Mouse (Mus musculus) heart, embryonic 13.5 days (tissue): ENCODE results near the gene Nckap1l. TPM values are rescaled to one million over a fixed set of nuclear protein-coding genes. Genes with fewer than 3 reads are reported as not detected.

Experiments used
- ATAC-seq: fragments of 200-750 bp; cut with Nextera tagmentation; 2 replicates; pipeline ENCODE4 v1.8.0; 2017; ENCODE audit warnings: moderate TSS enrichment; ENCODE audit not compliant: insufficient number of reproducible peaks, low FRiP score, low TSS enrichment; ENCODE audit errors: extremely low read depth
- H3K27ac ChIP-seq: fragments of 300-500 bp; sonication (generic); replicated peaks from 2 replicates; pipeline ENCODE4 v1.5.1; 2015; ENCODE audit warnings: moderate library complexity, mild to moderate bottlenecking, inconsistent platforms
- H3K27me3 ChIP-seq: fragments of 300-500 bp; sonication (generic); replicated peaks from 2 replicates; pipeline ENCODE4 v1.6.1; 2015; ENCODE audit warnings: mild to moderate bottlenecking, inconsistent platforms
- H3K36me3 ChIP-seq: fragments of 300-500 bp; sonication (generic); 2 replicates; pipeline ENCODE4 v1.6.1; 2015; ENCODE audit warnings: mild to moderate bottlenecking, inconsistent platforms
- H3K4me1 ChIP-seq: fragments of 300-500 bp; sonication (generic); 2 replicates; pipeline ENCODE4 v1.6.1; 2015; ENCODE audit warnings: inconsistent platforms
- H3K4me2 ChIP-seq: fragments of 300-500 bp; sonication (generic); 2 replicates; pipeline ENCODE4 v1.6.1; 2015; ENCODE audit warnings: inconsistent platforms, mild to moderate bottlenecking, moderate library complexity
- H3K4me3 ChIP-seq: fragments of 300-500 bp; sonication (generic); 2 replicates; pipeline ENCODE4 v1.5.1; 2015; ENCODE audit warnings: moderate library complexity, mild to moderate bottlenecking, inconsistent platforms
- H3K9ac ChIP-seq: fragments of 300-500 bp; sonication (generic); 2 replicates; pipeline ENCODE4 v1.6.1; 2015; ENCODE audit warnings: inconsistent platforms, mild to moderate bottlenecking, moderate library complexity
- H3K9me3 ChIP-seq: fragments of 300-500 bp; sonication (generic); 2 replicates; pipeline ENCODE4 v1.6.1; 2016; ENCODE audit warnings: inconsistent platforms
- WGBS: fragments of 180-500 bp; shearing (Covaris S2); methylation state at CpG from one replicate; pipeline ENCODE4 v1.1.7; 2015; ENCODE audit warnings: mixed read lengths; 5-methylcytosine and 5-hydroxymethylcytosine counted together
- polyA plus RNA-seq: library from polyadenylated mRNA; unstranded; fragments of >200 nt; fragmentation: Nextera tagmentation; extraction: Ambion mirVana; gene quantifications from 2 replicates; pipeline ENCODE4 v1.2.1, GENCODE M21; 2015

The Nckap1l gene
- polyA plus RNA-seq, 1 experiment from 2014 or later, result 2.0 TPM

DNA sequence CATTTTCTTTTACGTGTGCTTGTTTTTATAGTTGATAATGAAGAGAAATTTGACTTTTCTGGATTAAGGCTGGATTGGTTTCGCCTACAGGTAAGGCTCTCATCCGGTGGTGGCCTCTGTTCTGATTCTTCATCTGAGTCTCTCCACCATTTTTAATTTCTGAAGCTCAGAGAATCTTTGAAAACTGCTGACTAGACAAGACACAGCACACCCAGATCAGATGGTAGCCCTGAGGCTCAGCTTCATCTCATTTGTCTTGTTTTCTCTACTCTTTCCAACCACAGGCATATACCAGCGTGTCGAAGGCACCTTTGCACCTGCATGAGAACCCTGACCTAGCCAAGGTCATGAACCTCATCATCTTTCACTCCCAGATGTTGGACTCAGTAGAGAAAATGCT is 20.2 kb downstream of the Nckap1l start:
- H3K27ac ChIP-seq, result no peak overlapping the region
- H3K9me3 ChIP-seq, result no peaks in the 10 kb centered on the region
- no peaks in the 10 kb centered on the region for H3K36me3 ChIP-seq
- 79% methylated on average over 5 of the region's 5 CpGs for WGBS
- H3K9ac ChIP-seq, result no peak overlapping the region
- H3K4me1 ChIP-seq, result peaks cover 13% of the 10 kb centered on the region
- no peak for ATAC-seq
- no peaks in the 10 kb centered on the region for H3K27me3 ChIP-seq
- H3K4me2 ChIP-seq, result no peak overlapping the region
- no peak overlapping the region for H3K4me3 ChIP-seq

DNA sequence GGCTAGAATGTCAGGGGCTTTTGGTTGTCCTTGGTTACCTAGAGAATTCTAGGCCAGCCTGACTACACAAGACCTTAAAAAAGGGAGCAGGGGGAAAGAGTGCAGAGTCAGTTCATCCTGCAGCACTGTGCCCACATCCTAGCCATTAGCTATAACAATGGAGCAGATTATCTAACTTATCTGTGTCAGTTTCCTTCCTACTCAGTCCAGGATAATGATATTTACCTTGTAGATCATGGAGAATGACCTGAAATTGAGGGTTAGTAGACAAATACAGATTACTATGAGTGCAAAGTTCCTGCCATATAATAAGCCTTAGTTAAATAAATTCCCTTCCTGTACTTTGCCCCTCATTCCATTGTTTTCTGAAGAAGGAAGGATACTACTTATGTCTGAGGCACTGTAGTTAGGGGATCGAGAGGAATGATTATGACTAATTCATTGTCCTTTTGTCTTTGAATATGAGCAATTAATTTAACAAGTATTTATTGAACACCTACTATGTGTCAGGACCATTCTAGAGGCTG is 25.5 kb downstream of the Nckap1l start:
- Histone ChIP-seq H3K9me3 (no peaks in the 10 kb centered on the region), H3K27me3 (no peaks in the 10 kb centered on the region), H3K27ac (no peak overlapping the region), H3K4me2 (no peak overlapping the region), H3K36me3 (no peaks in the 10 kb centered on the region), H3K4me1 (no peaks in the 10 kb centered on the region), H3K4me3 (no peak overlapping the region), H3K9ac (no peak overlapping the region)
- 59% methylated on average over 1 of the region's 1 CpGs for WGBS
- ATAC-seq, result no peak

DNA sequence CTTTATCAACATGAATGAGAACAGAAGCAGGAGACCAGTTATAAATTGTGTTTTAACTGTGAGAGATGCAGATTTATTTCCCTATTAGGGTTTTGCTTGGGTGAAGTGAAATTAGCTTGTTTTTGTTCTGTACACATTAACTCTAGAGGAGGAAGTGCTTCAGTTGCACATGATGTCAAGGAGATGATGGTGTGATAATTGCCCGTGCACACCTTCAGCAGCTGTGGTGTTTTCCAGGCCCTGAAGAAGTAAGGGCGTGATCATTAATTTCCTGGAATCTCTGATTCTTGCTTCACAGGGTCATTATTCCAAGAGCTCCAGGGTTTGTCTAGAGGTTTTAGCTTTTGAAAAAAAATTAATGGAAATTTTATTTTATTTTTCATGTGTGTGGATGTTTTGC is 26.5 kb downstream of the Nckap1l start:
- no peak overlapping the region for H3K9ac ChIP-seq
- WGBS, result 70% methylated on average over 2 of the region's 2 CpGs
- no peaks in the 10 kb centered on the region for H3K27me3 ChIP-seq
- H3K4me3 ChIP-seq, result no peak overlapping the region
- H3K9me3 ChIP-seq, result no peaks in the 10 kb centered on the region
- no peaks in the 10 kb centered on the region for H3K36me3 ChIP-seq
- no peak overlapping the region for H3K27ac ChIP-seq
- no peak overlapping the region for H3K4me2 ChIP-seq
- ATAC-seq, result no peak
- no peaks in the 10 kb centered on the region for H3K4me1 ChIP-seq

DNA sequence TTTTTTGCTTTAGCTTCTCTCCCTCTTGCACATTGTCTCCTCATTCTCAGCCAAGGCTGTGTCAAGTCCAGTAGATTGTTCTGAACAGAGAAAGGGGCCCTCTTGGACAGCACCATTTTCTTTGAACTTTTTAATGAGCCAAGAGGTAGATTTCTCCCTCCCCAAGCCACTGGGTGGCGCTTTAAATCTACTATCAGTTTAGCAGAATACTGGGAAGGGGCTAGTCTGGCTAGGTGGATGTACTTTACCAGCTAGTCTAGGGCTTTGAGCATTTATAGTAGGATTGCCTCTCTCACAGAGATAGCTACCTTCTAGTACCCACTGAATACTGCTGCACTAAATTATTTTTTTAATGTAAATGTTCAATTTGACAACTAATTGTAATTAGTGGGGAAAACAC is 28.9 kb downstream of the Nckap1l start:
- H3K27ac ChIP-seq, result no peak overlapping the region
- H3K27me3 ChIP-seq, result no peaks in the 10 kb centered on the region
- no peaks in the 10 kb centered on the region for H3K9me3 ChIP-seq
- ATAC-seq, result no peak
- H3K4me1 ChIP-seq, result no peaks in the 10 kb centered on the region
- WGBS, result 0% methylated on average over 1 of the region's 1 CpGs
- no peak overlapping the region for H3K4me3 ChIP-seq
- no peak overlapping the region for H3K9ac ChIP-seq
- no peaks in the 10 kb centered on the region for H3K36me3 ChIP-seq
- no peak overlapping the region for H3K4me2 ChIP-seq

DNA sequence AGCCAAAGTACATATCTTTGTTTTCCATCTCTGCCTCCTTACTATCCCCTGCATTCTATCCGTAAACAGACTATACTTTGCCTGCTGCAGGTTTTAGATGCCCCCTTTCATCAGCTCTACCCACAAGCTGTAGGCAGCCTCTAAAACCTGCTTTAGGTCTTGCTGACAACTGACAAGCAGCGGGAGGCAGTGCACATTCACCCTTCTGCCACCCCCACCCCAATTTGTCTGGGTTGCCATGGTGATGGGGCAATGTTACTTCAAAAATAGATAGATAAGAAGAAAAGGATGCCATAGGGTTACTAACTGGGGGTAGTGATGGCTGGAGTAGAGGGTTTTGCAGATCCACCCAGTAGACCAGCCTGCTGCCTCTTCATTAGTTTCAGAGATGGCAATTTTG is 30.9 kb downstream of the Nckap1l start:
- WGBS, result 42% methylated on average over 2 of the region's 2 CpGs
- no peak for ATAC-seq
- Histone ChIP-seq H3K9ac (no peak overlapping the region), H3K4me3 (no peak overlapping the region), H3K27me3 (no peaks in the 10 kb centered on the region), H3K36me3 (no peaks in the 10 kb centered on the region), H3K4me1 (peaks cover 5% of the 10 kb centered on the region), H3K9me3 (no peaks in the 10 kb centered on the region), H3K4me2 (no peak overlapping the region), H3K27ac (no peak overlapping the region)

DNA sequence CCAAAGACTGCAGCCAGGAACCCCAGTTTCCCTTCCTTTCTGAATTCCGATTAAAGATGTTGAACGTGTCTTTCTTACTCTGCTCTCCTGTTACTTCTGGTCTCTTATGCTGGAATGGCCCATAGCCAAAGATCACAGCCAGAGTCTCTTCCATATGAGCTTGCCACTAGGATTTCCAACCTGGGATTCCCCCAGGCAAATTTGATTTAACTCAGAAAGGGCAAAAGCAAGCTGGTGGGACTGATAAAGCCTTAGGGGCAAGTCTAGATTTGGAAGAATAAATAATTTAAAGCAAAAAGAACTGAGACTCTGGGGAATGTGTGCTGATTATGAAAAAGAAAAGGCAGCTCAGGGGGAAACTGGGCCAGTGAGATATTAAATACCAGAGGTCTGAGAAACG is 31.5 kb downstream of the Nckap1l start:
- 44% methylated on average over 3 of the region's 3 CpGs for WGBS
- H3K36me3 ChIP-seq, result no peaks in the 10 kb centered on the region

DNA sequence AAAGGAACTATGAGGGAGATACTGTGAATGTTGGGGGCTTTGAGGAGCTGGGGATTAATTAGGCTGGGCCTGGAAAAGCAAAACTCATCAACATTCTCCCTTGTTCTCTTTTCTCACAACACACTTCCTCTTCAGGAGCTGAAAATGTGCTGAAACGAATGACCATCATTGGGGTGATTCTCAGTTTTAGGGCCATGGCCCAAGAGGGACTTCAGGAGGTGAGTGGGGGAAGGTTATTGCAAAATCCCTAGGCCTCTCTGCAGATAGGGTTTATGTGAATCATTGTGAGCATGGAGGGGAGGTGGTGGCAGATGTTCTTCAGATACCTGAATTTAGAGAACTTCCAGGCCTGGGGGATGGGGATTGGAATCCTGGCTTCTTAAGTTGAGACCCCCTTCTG is 33.1 kb downstream of the Nckap1l start:
- no peaks in the 10 kb centered on the region for H3K27me3 ChIP-seq
- no peaks in the 10 kb centered on the region for H3K9me3 ChIP-seq
- no peak overlapping the region for H3K4me3 ChIP-seq
- H3K4me1 ChIP-seq, result peaks cover 5% of the 10 kb centered on the region
- H3K27ac ChIP-seq, result no peak overlapping the region
- H3K36me3 ChIP-seq, result no peaks in the 10 kb centered on the region
- no peak overlapping the region for H3K9ac ChIP-seq
- 43% methylated on average over 1 of the region's 1 CpGs for WGBS
- no peak for ATAC-seq
- H3K4me2 ChIP-seq, result no peak overlapping the region

More for the DNA sequence above, 31.5 kb downstream of the Nckap1l start:
- Histone ChIP-seq H3K9ac (no peak overlapping the region), H3K4me1 (peaks cover 5% of the 10 kb centered on the region), H3K4me3 (no peak overlapping the region), H3K4me2 (no peak overlapping the region), H3K27me3 (no peaks in the 10 kb centered on the region), H3K9me3 (no peaks in the 10 kb centered on the region), H3K27ac (no peak overlapping the region)
- ATAC-seq, result no peak

DNA sequence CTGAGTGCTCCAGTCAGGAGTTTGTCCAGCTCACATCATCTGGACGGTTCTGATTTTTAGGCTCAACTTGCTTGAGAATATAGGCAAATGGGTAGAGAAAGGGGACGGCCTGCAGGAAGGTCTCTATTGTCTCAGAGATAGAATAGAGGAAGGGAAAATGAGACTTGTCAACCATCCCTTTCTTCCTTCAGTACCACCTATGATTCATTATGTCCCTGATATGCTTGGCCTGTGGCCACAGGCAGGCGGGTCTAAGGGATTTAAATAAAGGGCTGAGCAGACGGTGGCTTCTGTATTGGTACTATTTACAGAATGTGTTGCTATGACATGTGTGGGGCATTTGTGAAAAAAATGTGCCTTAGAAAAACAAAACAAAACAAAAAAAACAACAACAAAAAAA is 34.7 kb downstream of the Nckap1l start:
- Histone ChIP-seq H3K27ac (no peak overlapping the region), H3K4me1 (peaks cover 5% of the 10 kb centered on the region), H3K9me3 (no peaks in the 10 kb centered on the region), H3K4me3 (no peak overlapping the region), H3K27me3 (no peaks in the 10 kb centered on the region), H3K36me3 (no peaks in the 10 kb centered on the region), H3K4me2 (no peak overlapping the region), H3K9ac (no peak overlapping the region)
- WGBS, result 52% methylated on average over 4 of the region's 4 CpGs
- no peak for ATAC-seq

DNA sequence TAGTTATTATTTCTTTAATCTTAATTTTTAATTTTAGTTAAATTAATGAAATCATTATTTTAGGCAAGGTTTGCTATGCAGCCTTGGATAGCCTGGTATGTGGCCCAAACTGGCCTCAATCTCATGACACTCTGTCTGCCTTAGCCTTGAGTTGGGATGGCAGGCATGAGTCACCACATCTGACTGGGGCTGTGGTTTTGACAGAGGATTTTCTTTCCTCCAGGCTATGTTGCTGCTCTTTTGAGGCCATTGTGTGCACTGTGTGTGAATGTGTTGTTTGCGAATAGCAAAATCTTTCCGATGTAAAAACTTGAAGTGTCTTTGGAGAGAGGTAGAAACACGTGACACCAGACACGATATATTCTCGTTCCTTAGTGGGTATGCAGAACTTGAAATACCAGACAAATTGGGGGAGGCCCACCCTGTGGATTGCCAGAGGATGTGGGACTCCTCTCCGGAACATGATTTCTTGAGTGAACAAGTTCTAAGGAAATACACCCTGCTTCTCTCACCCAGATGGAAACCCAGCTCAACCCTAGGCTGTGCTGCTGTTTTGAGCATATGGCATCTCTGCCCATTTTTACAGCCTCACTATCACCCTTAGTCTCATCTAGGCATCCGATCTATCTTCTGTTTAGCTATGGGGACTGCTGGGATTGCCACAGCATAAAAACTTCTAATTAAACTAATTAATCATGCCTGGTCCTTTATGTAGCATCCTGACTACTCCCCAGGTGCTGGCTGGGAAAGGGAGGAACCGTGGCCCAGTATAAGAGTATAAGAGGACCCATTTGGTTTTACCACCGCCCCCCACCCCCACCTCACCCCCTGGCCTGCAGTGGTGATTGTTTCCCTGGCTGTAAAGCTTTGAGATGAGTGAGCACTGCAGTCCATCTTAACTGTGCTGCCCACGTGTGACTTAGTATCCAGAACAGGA is 42.9 kb downstream of the Nckap1l start:
- no peak overlapping the region for H3K4me2 ChIP-seq
- 70% methylated on average over 10 of the region's 10 CpGs for WGBS
- no peaks in the 10 kb centered on the region for H3K9me3 ChIP-seq
- no peaks in the 10 kb centered on the region for H3K36me3 ChIP-seq
- peaks cover 10% of the 10 kb centered on the region; the same call in 1 of the 2 replicates for H3K27me3 ChIP-seq
- no peak overlapping the region for H3K27ac ChIP-seq
- no peak for ATAC-seq
- H3K9ac ChIP-seq, result no peak overlapping the region
- H3K4me1 ChIP-seq, result 0 out of 2 replicates have a peak, but pooled peaks cover 2% of the 10 kb centered on the region
- H3K4me3 ChIP-seq, result no peak overlapping the region

DNA sequence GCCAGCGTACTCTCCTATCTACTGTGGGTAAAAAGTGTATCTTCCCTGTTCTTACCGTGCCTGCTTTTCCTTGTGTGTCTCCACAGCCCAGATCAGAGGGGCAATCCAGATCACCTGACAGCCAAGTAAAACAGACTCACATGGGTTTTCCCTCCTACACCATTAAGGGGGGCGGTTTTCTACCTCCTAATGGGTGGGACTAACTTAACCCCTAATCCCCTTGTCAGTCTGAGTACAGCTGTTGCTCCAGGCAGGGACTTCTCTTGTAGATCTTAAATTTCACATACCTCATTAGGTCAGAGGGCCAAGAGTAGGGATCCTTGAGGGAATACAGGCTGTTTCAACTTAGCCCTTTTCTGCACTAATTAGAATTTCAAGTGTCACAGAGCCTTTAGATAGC is 44.6 kb downstream of the Nckap1l start:
- H3K27me3 ChIP-seq, result peaks cover 10% of the 10 kb centered on the region
- WGBS, result 34% methylated on average over 3 of the region's 3 CpGs
- H3K4me2 ChIP-seq, result no peak overlapping the region
- H3K9ac ChIP-seq, result no peak overlapping the region
- H3K36me3 ChIP-seq, result no peaks in the 10 kb centered on the region
- H3K4me3 ChIP-seq, result no peak overlapping the region
- no peak overlapping the region for H3K27ac ChIP-seq
- no peak for ATAC-seq
- peaks cover 7% of the 10 kb centered on the region; the same call in 1 of the 2 replicates for H3K4me1 ChIP-seq
- no peaks in the 10 kb centered on the region for H3K9me3 ChIP-seq

DNA sequence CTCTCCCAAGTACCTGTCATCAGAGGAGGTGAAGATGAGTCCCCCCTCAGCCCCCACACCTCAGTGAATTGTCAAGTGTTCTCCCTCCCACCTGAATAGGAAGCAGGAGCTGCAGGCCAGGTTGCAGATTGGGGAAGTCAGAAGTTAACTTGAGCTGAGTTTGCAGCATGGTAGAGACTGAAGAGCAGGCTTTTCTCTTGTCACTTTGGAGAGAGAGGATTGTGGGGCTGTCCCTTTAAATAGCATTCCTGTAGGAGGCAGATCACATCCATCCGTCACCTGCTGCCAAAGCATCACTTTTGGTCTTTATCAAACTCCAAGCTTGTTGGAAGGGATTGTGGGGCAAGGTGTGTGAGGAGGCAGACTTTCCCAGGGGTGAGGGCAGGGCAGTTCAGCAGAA is 47.1 kb downstream of the Nckap1l start:
- Histone ChIP-seq H3K4me3 (no peak overlapping the region), H3K27me3 (peaks cover 36% of the 10 kb centered on the region), H3K9ac (no peak overlapping the region), H3K4me2 (no peak overlapping the region), H3K36me3 (no peaks in the 10 kb centered on the region), H3K9me3 (no peaks in the 10 kb centered on the region), H3K4me1 (peaks cover 13% of the 10 kb centered on the region; the same call in 1 of the 2 replicates), H3K27ac (no peak overlapping the region)
- ATAC-seq, result no peak
- 39% methylated on average over 1 of the region's 1 CpGs for WGBS

DNA sequence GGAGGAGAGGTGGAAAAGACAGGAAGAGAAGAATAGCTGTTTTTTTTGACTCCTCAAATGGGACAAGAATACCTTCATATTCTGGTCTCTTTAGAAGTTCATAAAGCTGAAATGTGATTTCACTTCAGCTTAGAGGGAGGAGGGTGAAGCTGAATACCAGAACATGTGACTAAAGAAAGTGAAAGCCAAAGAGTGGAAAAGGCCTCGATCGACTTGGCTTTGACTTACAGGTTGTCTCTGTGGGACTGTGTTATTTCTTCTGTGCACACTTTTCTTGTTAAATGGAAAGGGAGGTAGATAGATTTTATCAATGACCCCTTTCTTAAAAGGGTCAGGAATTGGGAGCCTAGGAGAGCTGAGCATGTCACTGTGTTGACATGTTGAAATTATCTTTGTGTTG is 47.6 kb downstream of the Nckap1l start:
- Histone ChIP-seq H3K4me1 (peaks cover 13% of the 10 kb centered on the region; the same call in 1 of the 2 replicates), H3K4me2 (no peak overlapping the region), H3K27me3 (peaks cover 40% of the 10 kb centered on the region), H3K27ac (no peak overlapping the region), H3K9me3 (no peaks in the 10 kb centered on the region), H3K9ac (no peak overlapping the region), H3K4me3 (no peak overlapping the region), H3K36me3 (no peaks in the 10 kb centered on the region)
- no peak for ATAC-seq
- WGBS, result 44% methylated on average over 2 of the region's 2 CpGs
